ENCODE assay signal across 16 mouse cellular contexts in the genomic region with DNA sequence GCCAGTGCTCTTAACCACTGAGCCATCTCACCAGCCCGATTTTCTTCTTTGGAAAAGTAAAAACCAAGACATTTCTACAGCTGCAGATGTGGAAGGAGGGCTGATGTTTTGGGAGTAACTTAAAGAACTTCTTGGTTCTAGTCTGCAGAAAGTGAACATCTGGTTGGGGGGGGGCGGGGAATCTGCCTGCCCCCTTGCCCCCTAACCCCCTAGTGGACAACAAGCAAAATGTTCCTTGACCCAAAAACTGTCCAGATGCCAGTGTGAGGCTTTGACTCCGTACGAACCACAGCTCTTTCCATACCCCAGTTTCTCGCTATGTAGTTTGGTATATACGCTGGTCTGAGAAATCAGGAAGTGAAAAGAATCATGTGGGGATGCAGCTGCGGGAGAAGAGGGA. TPM values are rescaled to one million over a fixed set of nuclear protein-coding genes. Genes with fewer than 3 reads are reported as not detected.
DNase-seq lines count a peak whose midpoint lies in the region; ATAC-seq and TF ChIP-seq lines count a peak whose summit lies in the region.
"Had no signal": no experiment of that assay in that cellular context is flagged by ENCODE, and none has a peak within 500 bp of the region (broad histone marks: within the 10 kb centered on the region; RNA-seq: fewer than 3 reads in every experiment).

No protein-coding gene starts in this region.

- 72% methylated on average over 7 of the region's 7 CpGs for WGBS in forebrain, embryonic 11.5 days
- 78% methylated on average over 7 of the region's 7 CpGs for WGBS in forebrain, embryonic 14.5 days
- WGBS in hindbrain, embryonic 12.5 days: 73% methylated on average over 7 of the region's 7 CpGs

- peak; percentile 11 for TF ChIP-seq CTCF in left cerebral cortex, adult 2 months (IDR thresholded peaks at IDR 0.05)

- no peak overlapping the region for H3K27ac ChIP-seq in forebrain, embryonic 11.5 days (ENCODE audit: low read depth, low read length)
- no peak overlapping the region for H3K27ac ChIP-seq in forebrain, embryonic 14.5 days (ENCODE audit: low read depth, low read length)
- H3K27ac ChIP-seq in left cerebral cortex, adult 2 months: no peak overlapping the region
- peak overlapping the region; percentile 88 for H3K27ac ChIP-seq in hindbrain, embryonic 12.5 days
- H3K27ac ChIP-seq: liver, embryonic 12.5 days had no signal

- H3K27me3 ChIP-seq in forebrain, embryonic 11.5 days (ENCODE audit: control insufficient read depth, insufficient read depth, low read length): no peaks in the 10 kb centered on the region
- H3K27me3 ChIP-seq in forebrain, embryonic 14.5 days (replicated peaks; ENCODE audit: control insufficient read depth, insufficient read depth, low read length): no peaks in the 10 kb centered on the region
- H3K27me3 ChIP-seq in hindbrain, embryonic 12.5 days: no peaks in the 10 kb centered on the region

- ATAC-seq in forebrain, embryonic 11.5 days (replicated peaks; ENCODE audit: low FRiP score): no peak
- ATAC-seq in forebrain, embryonic 14.5 days: no peak
- no peak for ATAC-seq in hindbrain, embryonic 12.5 days (ENCODE audit: low FRiP score)

- H3K4me3 ChIP-seq in forebrain, embryonic 11.5 days (ENCODE audit: low read depth, low read length): no peak overlapping the region
- H3K4me3 ChIP-seq in forebrain, embryonic 14.5 days (ENCODE audit: low read depth, low read length): no peak overlapping the region
- H3K4me3 ChIP-seq in left cerebral cortex, adult 2 months: no peak overlapping the region
- no peak overlapping the region for H3K4me3 ChIP-seq in hindbrain, embryonic 12.5 days
- H3K4me3 ChIP-seq: liver, embryonic 12.5 days had no signal

- H3K36me3 ChIP-seq in forebrain, embryonic 11.5 days (ENCODE audit: control insufficient read depth, insufficient read depth, low read length): no peaks in the 10 kb centered on the region; the same call in 1 of the 2 replicates
- H3K36me3 ChIP-seq in forebrain, embryonic 14.5 days (ENCODE audit: control insufficient read depth, insufficient read depth, low read length): peaks cover 77% of the 10 kb centered on the region
- H3K36me3 ChIP-seq in hindbrain, embryonic 12.5 days: peaks cover 61% of the 10 kb centered on the region
- H3K36me3 ChIP-seq: G1E had no signal

- H3K9me3 ChIP-seq in forebrain, embryonic 11.5 days (ENCODE audit: control insufficient read depth, low read length): no peaks in the 10 kb centered on the region
- H3K9me3 ChIP-seq in forebrain, embryonic 14.5 days (replicated peaks; ENCODE audit: control insufficient read depth, low read length): no peaks in the 10 kb centered on the region
- no peaks in the 10 kb centered on the region for H3K9me3 ChIP-seq in hindbrain, embryonic 12.5 days (replicated peaks)
- H3K9me3 ChIP-seq: G1E; heart, embryonic 13.5 days; liver, embryonic 12.5 days had no signal

- 0 out of 2 replicates have a peak, but pooled peaks cover 4% of the 10 kb centered on the region for H3K4me1 ChIP-seq in forebrain, embryonic 11.5 days (replicated peaks; ENCODE audit: control insufficient read depth, insufficient read depth, low read length)
- H3K4me1 ChIP-seq in forebrain, embryonic 14.5 days (ENCODE audit: control insufficient read depth, insufficient read depth, low read length): 0 out of 2 replicates have a peak, but pooled peaks cover 12% of the 10 kb centered on the region
- peaks cover 24% of the 10 kb centered on the region for H3K4me1 ChIP-seq in hindbrain, embryonic 12.5 days
- H3K4me1 ChIP-seq: liver, embryonic 12.5 days had no signal

- no peak overlapping the region for H3K9ac ChIP-seq in forebrain, embryonic 11.5 days (ENCODE audit: low read length)
- no peak overlapping the region for H3K9ac ChIP-seq in forebrain, embryonic 14.5 days (ENCODE audit: low read length)
- H3K9ac ChIP-seq in hindbrain, embryonic 12.5 days: no peak overlapping the region
- H3K9ac ChIP-seq: liver, embryonic 12.5 days had no signal

- intact Hi-C loops in left cerebral cortex, adult 2 months (cut with DNase I): no loop called here

- peak overlapping the region; percentile 45; the same call in 1 of the 2 replicates for H3K4me2 ChIP-seq in forebrain, embryonic 11.5 days (ENCODE audit: low read depth, low read length, severe bottlenecking)
- no peak overlapping the region for H3K4me2 ChIP-seq in forebrain, embryonic 14.5 days (ENCODE audit: low read length)
- peak overlapping the region; percentile 57; the same call in 1 of the 2 replicates for H3K4me2 ChIP-seq in hindbrain, embryonic 12.5 days (replicated peaks)

- DNase-seq in forebrain, embryonic 11.5 days (ENCODE audit: low spot score): no peak
- no peak for DNase-seq in forebrain, embryonic 14.5 days (ENCODE audit: low spot score)
- no peak for DNase-seq in left cerebral cortex, adult 2 months (ENCODE audit: extremely low spot score in 1 of 2, low spot score in 2 of 2)
- no peak for DNase-seq in left cerebral cortex, adult 8-10 months (ENCODE audit: low spot score in 2 of 2)
- peak; percentile 18 for DNase-seq in retina, embryonic 14.5 days (ENCODE audit: low spot score)
- DNase-seq in kidney, adult 8-10 months: no peak
- no peak for DNase-seq in natural killer cell, adult 2 months (ENCODE audit: low spot score in 2 of 2)
- DNase-seq: cerebellum, adult 11 months; kidney, postnatal 36 days; lung, postnatal 4 days; thymus, adult 18-20 months had no signal

RNA-seq across cellular contexts. Expression of gene Tor2a, which starts 6.8 kb away (rescaled TPM):
- 56.8 and 68.3 TPM in 2 replicates for polyA plus RNA-seq in forebrain, embryonic 11.5 days (2014; fragmentation: Nextera tagmentation; extraction: Ambion mirVana)
- polyA plus RNA-seq in forebrain, embryonic 14.5 days (2014; fragmentation: Nextera tagmentation; extraction: Ambion mirVana): 67.9 and 71.2 TPM in 2 replicates
- 10 to 100 TPM; 30.4 to 30.7 TPM for total RNA-seq in left cerebral cortex, adult 2 months (2021)
- total RNA-seq in left cerebral cortex, adult 8-10 months (2022): 10 to 100 TPM; 27.7 to 32.6 (median 29.9) TPM
- 52.1 and 55.9 TPM in 2 replicates for polyA plus RNA-seq in hindbrain, embryonic 12.5 days (2016; fragmentation: Nextera tagmentation; extraction: Ambion mirVana)

RNA-seq across cellular contexts. Expression of gene 6330409D20Rik, which starts 9.4 kb away (rescaled TPM):
- 2.1 and 2.3 TPM in 2 replicates for polyA plus RNA-seq in forebrain, embryonic 11.5 days (2014; fragmentation: Nextera tagmentation; extraction: Ambion mirVana)
- 3.2 and 3.4 TPM in 2 replicates for polyA plus RNA-seq in forebrain, embryonic 14.5 days (2014; fragmentation: Nextera tagmentation; extraction: Ambion mirVana)
- total RNA-seq in left cerebral cortex, adult 2 months (2021): 1 to 10 TPM; 1.6 to 2.2 TPM
- 1 to 10 TPM; 2.0 to 2.8 (median 2.3) TPM for total RNA-seq in left cerebral cortex, adult 8-10 months (2022)
- 1.6 and 2.0 TPM in 2 replicates for polyA plus RNA-seq in hindbrain, embryonic 12.5 days (2016; fragmentation: Nextera tagmentation; extraction: Ambion mirVana)
- total RNA-seq: G1E; gastrocnemius, adult 8-10 months had no signal
- polyA plus RNA-seq: G1E; liver, embryonic 12.5 days had no signal

RNA-seq across cellular contexts. Expression of gene Ttc16, which starts 25.2 kb away (rescaled TPM):
- polyA plus RNA-seq in forebrain, embryonic 11.5 days (2014; fragmentation: Nextera tagmentation; extraction: Ambion mirVana): 0.80 and 0.84 TPM in 2 replicates
- polyA plus RNA-seq in forebrain, embryonic 14.5 days (2014; fragmentation: Nextera tagmentation; extraction: Ambion mirVana): 0.27 and 0.80 TPM in 2 replicates
- total RNA-seq in left cerebral cortex, adult 2 months (2021): under 1 TPM; 0.40 to 0.52 TPM
- total RNA-seq in left cerebral cortex, adult 8-10 months (2022): under 1 TPM; 0.18 to 0.81 (median 0.53) TPM
- polyA plus RNA-seq in hindbrain, embryonic 12.5 days (2016; fragmentation: Nextera tagmentation; extraction: Ambion mirVana): 0.63 and 1.1 TPM in 2 replicates

RNA-seq across cellular contexts. Expression of gene Ptrh1, which starts 25.4 kb away (rescaled TPM):
- polyA plus RNA-seq in forebrain, embryonic 11.5 days (2014; fragmentation: Nextera tagmentation; extraction: Ambion mirVana): 3.3 and 4.6 TPM in 2 replicates
- 4.7 and 5.1 TPM in 2 replicates for polyA plus RNA-seq in forebrain, embryonic 14.5 days (2014; fragmentation: Nextera tagmentation; extraction: Ambion mirVana)
- 1 to 10 TPM; 7.9 to 9.3 TPM for total RNA-seq in left cerebral cortex, adult 2 months (2021)
- 1 to 10 TPM; 6.4 to 9.2 (median 7.7) TPM for total RNA-seq in left cerebral cortex, adult 8-10 months (2022)
- polyA plus RNA-seq in hindbrain, embryonic 12.5 days (2016; fragmentation: Nextera tagmentation; extraction: Ambion mirVana): 4.6 and 5.6 TPM in 2 replicates

RNA-seq across cellular contexts. Expression of gene Sh2d3c, which starts 29.3 kb away (rescaled TPM):
- 33.2 and 33.7 TPM in 2 replicates for polyA plus RNA-seq in forebrain, embryonic 11.5 days (2014; fragmentation: Nextera tagmentation; extraction: Ambion mirVana)
- 25.8 and 37.4 TPM in 2 replicates for polyA plus RNA-seq in forebrain, embryonic 14.5 days (2014; fragmentation: Nextera tagmentation; extraction: Ambion mirVana)
- total RNA-seq in left cerebral cortex, adult 2 months (2021): 10 to 100 TPM; 31.1 to 42.5 TPM
- 10 to 100 TPM; 29.5 to 37.8 (median 33.5) TPM for total RNA-seq in left cerebral cortex, adult 8-10 months (2022)
- polyA plus RNA-seq in hindbrain, embryonic 12.5 days (2016; fragmentation: Nextera tagmentation; extraction: Ambion mirVana): 33.5 and 34.8 TPM in 2 replicates
